Mouse (Mus musculus) liver, embryonic 14.5 days (tissue): ENCODE measurements around the gene Scyl2. TPM values are rescaled to one million over a fixed set of nuclear protein-coding genes. Genes with fewer than 3 reads are reported as not detected.

Experiments used
- ATAC-seq: fragments of 200-750 bp; cut with Nextera tagmentation; 2 replicates; pipeline ENCODE4 v1.8.0; 2017; ENCODE audit warnings: moderate number of reproducible peaks, mild to moderate bottlenecking, moderate library complexity; ENCODE audit not compliant: insufficient read depth
- DNase-seq, 3 experiments: peaks; one replicate each; pipeline ENCODE4 v3.0.0-alpha.2; 2012 to 2013; ENCODE audit warnings: low read depth in 3 of 3, low spot score in 3 of 3
- H3K27ac ChIP-seq: fragments of 300-500 bp; sonication (generic); 2 replicates; pipeline ENCODE4 v1.5.1; 2014; ENCODE audit warnings: moderate library complexity, mild to moderate bottlenecking, control low read depth, inconsistent platforms
- H3K27me3 ChIP-seq: fragments of 300-500 bp; sonication (generic); 2 replicates; pipeline ENCODE4 v1.6.1; 2014; ENCODE audit warnings: mild to moderate bottlenecking, low read length, moderate library complexity; ENCODE audit not compliant: control insufficient read depth, insufficient read depth
- H3K36me3 ChIP-seq: fragments of 300-500 bp; sonication (generic); replicated peaks from 2 replicates; pipeline ENCODE4 v1.6.1; 2014; ENCODE audit warnings: low read depth; ENCODE audit not compliant: control insufficient read depth, insufficient read depth
- H3K4me1 ChIP-seq, 2 experiments: fragments of 200-500 bp in 1 of 2; fragments of 300-500 bp in 1 of 2; sonication (generic) in 1 of 2; replicated peaks; 2 replicates each; pipeline ENCODE4 v1.6.1; 2012 to 2014; ENCODE audit warnings: antibody characterized with exemption in 1 of 2, inconsistent platforms in 1 of 2, low read length in 1 of 2; ENCODE audit not compliant: control insufficient read depth in 2 of 2, insufficient read depth in 2 of 2
- H3K4me2 ChIP-seq: fragments of 300-500 bp; sonication (generic); 2 replicates; pipeline ENCODE4 v1.6.1; 2014; ENCODE audit warnings: low read depth, mild to moderate bottlenecking, control low read depth, moderate library complexity
- H3K4me3 ChIP-seq, 2 experiments: fragments of 200-500 bp in 1 of 2; fragments of 300-500 bp in 1 of 2; sonication (generic) in 1 of 2; 2 replicates each; pipeline ENCODE4 v1.5.1; 2012 to 2014; ENCODE audit warnings: low read depth in 2 of 2, low read length in 2 of 2, mild to moderate bottlenecking in 2 of 2, control low read depth in 1 of 2, inconsistent platforms in 1 of 2, moderate library complexity in 1 of 2; ENCODE audit not compliant: insufficient read depth in 1 of 2
- H3K9ac ChIP-seq: fragments of 300-500 bp; sonication (generic); replicated peaks from 2 replicates; pipeline ENCODE4 v1.6.1; 2014; ENCODE audit warnings: mild to moderate bottlenecking, control low read depth, moderate library complexity
- H3K9me3 ChIP-seq: fragments of 300-500 bp; sonication (generic); 2 replicates; pipeline ENCODE4 v1.6.1; 2016; ENCODE audit warnings: low read length, mixed read lengths; ENCODE audit not compliant: control insufficient read depth
- CTCF ChIP-seq: IDR thresholded peaks from 2 replicates; pipeline ENCODE4 v1.5.1; 2016; ENCODE audit warnings: antibody characterized with exemption, low read depth, control low read depth
- EP300 ChIP-seq: IDR thresholded peaks from 2 replicates; pipeline ENCODE4 v1.6.1; 2016; ENCODE audit warnings: antibody characterized with exemption, low read depth
- WGBS: fragments of 180-500 bp; shearing (Covaris S2); extraction: QIAGEN DNeasy Blood & Tissue Kit; methylation state at CpG from one replicate; pipeline ENCODE4 v1.1.7; 2014; ENCODE audit not compliant: insufficient replicate concordance; 5-methylcytosine and 5-hydroxymethylcytosine counted together
- polyA plus RNA-seq, 2 experiments: library from polyadenylated mRNA; depleted of rRNA in 1 of 2; stranded (reverse) in 1 of 2; unstranded in 1 of 2; fragments of >200 nt; fragmentation: Nextera tagmentation in 1 of 2; extraction: Ambion mirVana in 1 of 2; gene quantifications; 2 replicates each; pipeline versions ENCODE4 v1.2.1 to v1.2.3; 2012 to 2014

The Scyl2 gene
- polyA plus RNA-seq, 2 experiments = 6.8 to 10.2 TPM

- no peak for ATAC-seq
- 70% methylated on average over 4 of the region's 4 CpGs for WGBS
- no peak for TF ChIP-seq EP300
- no peak for TF ChIP-seq CTCF
These were observed 53.0 kb downstream of the Scyl2 start for GRCm38 (mm10) chr10:89633121-89633520.

DNA sequence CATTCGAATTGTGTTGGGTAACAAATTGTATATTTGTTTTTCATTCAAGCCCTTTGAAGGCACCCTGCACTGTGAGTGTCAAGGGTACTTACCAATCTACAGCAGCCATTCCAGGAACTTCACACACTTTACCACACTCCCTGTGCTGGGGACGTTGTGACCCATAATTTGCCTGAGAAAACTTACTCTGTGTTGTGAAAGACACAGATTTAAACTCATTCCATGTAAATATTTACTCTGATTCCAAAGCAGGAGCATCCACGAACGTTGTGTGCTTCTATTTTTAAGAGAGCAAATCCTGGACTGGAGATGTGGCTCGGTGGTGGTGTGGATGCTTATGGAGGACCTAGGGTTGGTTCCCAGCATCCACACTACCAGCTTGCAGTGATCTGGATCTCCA, 54.3 kb downstream of the Scyl2 start:
- H3K27me3 ChIP-seq = no peaks in the 10 kb centered on the region
- H3K27ac ChIP-seq = no peak overlapping the region
- H3K9ac ChIP-seq = no peak overlapping the region
- H3K4me2 ChIP-seq = no peak overlapping the region
- no peaks in the 10 kb centered on the region for H3K36me3 ChIP-seq
- peaks cover 0 to 3% of the 10 kb centered on the region in 2 experiments; a peak in 1 of 4 replicates for H3K4me1 ChIP-seq
- WGBS = 36% methylated on average over 5 of the region's 5 CpGs
- no peaks in the 10 kb centered on the region for H3K9me3 ChIP-seq
- DNase-seq (no peak), ATAC-seq (no peak)
- H3K4me3 ChIP-seq = no peak overlapping the region
- TF ChIP-seq EP300 (no peak), CTCF (no peak)

More at GRCm38 (mm10) chr10:89633121-89633520, 53.0 kb downstream of the Scyl2 start:
- Histone ChIP-seq H3K4me2 (no peak overlapping the region), H3K4me1 (peaks cover 0 to 3% of the 10 kb centered on the region in 2 experiments; a peak in 1 of 4 replicates), H3K9ac (no peak overlapping the region), H3K36me3 (no peaks in the 10 kb centered on the region), H3K27me3 (no peaks in the 10 kb centered on the region), H3K4me3 (no peak overlapping the region), H3K9me3 (no peaks in the 10 kb centered on the region), H3K27ac (no peak overlapping the region)
- DNase-seq = no peak

- H3K4me1 ChIP-seq = peaks cover 0 to 3% of the 10 kb centered on the region in 2 experiments; a peak in 1 of 4 replicates
- H3K27ac ChIP-seq = no peak overlapping the region
- 79% methylated on average over 1 of the region's 1 CpGs for WGBS
- no peaks in the 10 kb centered on the region for H3K27me3 ChIP-seq
- H3K36me3 ChIP-seq = no peaks in the 10 kb centered on the region
- H3K4me2 ChIP-seq = no peak overlapping the region
- H3K4me3 ChIP-seq = no peak overlapping the region
- no peak for ATAC-seq
- no peaks in the 10 kb centered on the region for H3K9me3 ChIP-seq
- H3K9ac ChIP-seq = no peak overlapping the region
- DNase-seq = no peak
- TF ChIP-seq EP300 = no peak
- TF ChIP-seq CTCF = no peak
These were observed 55.5 kb downstream of the Scyl2 start for GRCm38 (mm10) chr10:89630564-89630963.

- Histone ChIP-seq H3K9ac (no peak overlapping the region), H3K4me3 (no peak overlapping the region), H3K36me3 (no peaks in the 10 kb centered on the region), H3K27me3 (no peaks in the 10 kb centered on the region), H3K4me1 (peaks cover 0 to 3% of the 10 kb centered on the region in 2 experiments; a peak in 1 of 4 replicates), H3K4me2 (no peak overlapping the region), H3K27ac (no peak overlapping the region), H3K9me3 (no peaks in the 10 kb centered on the region)
- TF ChIP-seq CTCF = peak; percentile 66
- no peak for TF ChIP-seq EP300
- WGBS = 31% methylated on average over 3 of the region's 3 CpGs
- no peak for ATAC-seq
- DNase-seq = peak; percentile 35 to 53 (median 40)
These were observed 56.0 kb downstream of the Scyl2 start for GRCm38 (mm10) chr10:89630052-89630451.

- no peak for TF ChIP-seq EP300
- no peak for TF ChIP-seq CTCF
- no peak overlapping the region for H3K4me3 ChIP-seq
- WGBS = 59% methylated on average over 2 of the region's 2 CpGs
- DNase-seq = no peak
- H3K27me3 ChIP-seq = no peaks in the 10 kb centered on the region
- H3K9ac ChIP-seq = no peak overlapping the region
- H3K4me1 ChIP-seq = no peaks in the 10 kb centered on the region
- no peaks in the 10 kb centered on the region for H3K36me3 ChIP-seq
- no peaks in the 10 kb centered on the region for H3K9me3 ChIP-seq
- no peak overlapping the region for H3K27ac ChIP-seq
- ATAC-seq = no peak
- no peak overlapping the region for H3K4me2 ChIP-seq
These were observed 59.4 kb downstream of the Scyl2 start for GRCm38 (mm10) chr10:89626714-89627113.

GRCm38 (mm10) chr10:89624196-89624595, 61.9 kb downstream of the Scyl2 start:
- no peak overlapping the region for H3K27ac ChIP-seq
- H3K9ac ChIP-seq = no peak overlapping the region
- H3K4me3 ChIP-seq = no peak overlapping the region
- TF ChIP-seq CTCF = no peak
- H3K9me3 ChIP-seq = no peaks in the 10 kb centered on the region
- ATAC-seq = no peak
- no peaks in the 10 kb centered on the region for H3K36me3 ChIP-seq
- WGBS = 69% methylated on average over 2 of the region's 2 CpGs
- no peaks in the 10 kb centered on the region for H3K4me1 ChIP-seq
- no peak for DNase-seq
- H3K27me3 ChIP-seq = no peaks in the 10 kb centered on the region
- no peak overlapping the region for H3K4me2 ChIP-seq
